Mouse (Mus musculus) MEL (cell line): ENCODE results near the gene Lemd1. TPM values are rescaled to one million over a fixed set of nuclear protein-coding genes. Genes with fewer than 3 reads are reported as not detected.

Source experiments
- DNase-seq: peaks from one replicate; pipeline ENCODE4 v3.0.0; 2011; ENCODE audit warnings: low read depth, low spot score
- H3K27ac ChIP-seq: 2 replicates; pipeline ENCODE4 v1.5.1; 2012; ENCODE audit warnings: low read depth, mild to moderate bottlenecking, control low read depth, low read length, moderate library complexity; ENCODE audit not compliant: control insufficient read depth
- H3K27me3 ChIP-seq, 2 experiments: fragments of 150-350 bp in 1 of 2; sonication (generic) in 1 of 2; 2 replicates each; pipeline ENCODE4 v1.6.1; 2012; ENCODE audit warnings: low read length in 2 of 2, mild to moderate bottlenecking in 2 of 2, improper control_type of control experiment in 1 of 2, moderate library complexity in 1 of 2; ENCODE audit not compliant: insufficient read depth in 2 of 2, control insufficient read depth in 1 of 2
- H3K36me3 ChIP-seq, 2 experiments: 2 replicates each; pipeline ENCODE4 v1.6.1; 2012 to 2014; ENCODE audit warnings: low read length in 2 of 2, improper control_type of control experiment in 1 of 2, inconsistent platforms in 1 of 2, mild to moderate bottlenecking in 1 of 2; ENCODE audit not compliant: insufficient read depth in 2 of 2, control insufficient read depth in 1 of 2
- H3K4me1 ChIP-seq, 2 experiments: fragments of 150-350 bp in 1 of 2; sonication (generic) in 1 of 2; 2 replicates each; pipeline ENCODE4 v1.6.1; 2012; ENCODE audit warnings: low read length in 2 of 2, improper control_type of control experiment in 1 of 2, mild to moderate bottlenecking in 1 of 2; ENCODE audit not compliant: insufficient read depth in 2 of 2, control insufficient read depth in 1 of 2
- H3K4me3 ChIP-seq, 2 experiments: fragments of 150-350 bp in 1 of 2; sonication (generic) in 1 of 2; 2 replicates each; pipeline ENCODE4 v1.5.1; 2012; ENCODE audit warnings: low read depth in 2 of 2, low read length in 2 of 2, mild to moderate bottlenecking in 2 of 2, moderate library complexity in 2 of 2, control low read depth in 1 of 2, improper control_type of control experiment in 1 of 2; ENCODE audit not compliant: control insufficient read depth in 1 of 2, insufficient read depth in 1 of 2
- H3K79me2 ChIP-seq: 2 replicates; pipeline ENCODE4 v1.6.1; 2012; ENCODE audit warnings: mild to moderate bottlenecking, low read length, moderate library complexity; ENCODE audit not compliant: control insufficient read depth, poor library complexity, insufficient read depth
- H3K9ac ChIP-seq: 2 replicates; pipeline ENCODE4 v1.6.1; 2012; ENCODE audit warnings: low read depth, mild to moderate bottlenecking, control low read depth, low read length, moderate library complexity; ENCODE audit not compliant: control insufficient read depth, poor library complexity, severe bottlenecking
- H3K9me3 ChIP-seq: fragments of 150-350 bp; sonication (generic); replicated peaks from 2 replicates; pipeline ENCODE4 v1.6.1; 2012; ENCODE audit warnings: mild to moderate bottlenecking, low read length, improper control_type of control experiment, moderate library complexity; ENCODE audit not compliant: insufficient read depth
- CHD1 ChIP-seq: IDR thresholded peaks from 2 replicates; pipeline ENCODE4 v1.6.1; 2012; ENCODE audit warnings: low read depth, mild to moderate bottlenecking, inconsistent platforms, low read length, improper control_type of control experiment
- CHD2 ChIP-seq: IDR thresholded peaks from 2 replicates; pipeline ENCODE4 v1.6.1; 2011; ENCODE audit warnings: low read length, improper control_type of control experiment
- CTCF ChIP-seq, 3 experiments: IDR thresholded peaks in 2 of 3; conservative IDR thresholded peaks in 1 of 3; 2 replicates each; pipeline ENCODE4 v1.5.1; 2011 to 2012; ENCODE audit warnings: low read length in 3 of 3, low read depth in 2 of 3, mild to moderate bottlenecking in 2 of 3, improper control_type of control experiment in 1 of 3, inconsistent platforms in 1 of 3, mixed read lengths in 1 of 3, moderate library complexity in 1 of 3; ENCODE audit not compliant: control insufficient read depth in 1 of 3, insufficient read depth in 1 of 3, poor library complexity in 1 of 3, severe bottlenecking in 1 of 3
- E2F4 ChIP-seq: IDR thresholded peaks from 2 replicates; pipeline ENCODE4 v1.6.1; 2011; ENCODE audit warnings: low read depth, low read length, improper control_type of control experiment, borderline replicate concordance
- ELF1 ChIP-seq: IDR thresholded peaks from 2 replicates; pipeline ENCODE4 v1.6.1; 2014; ENCODE audit warnings: low read depth, mild to moderate bottlenecking, inconsistent platforms, low read length, improper control_type of control experiment, moderate library complexity
- GABPA ChIP-seq: IDR thresholded peaks from 2 replicates; pipeline ENCODE4 v1.6.1; 2012; ENCODE audit warnings: low read depth, mild to moderate bottlenecking, inconsistent platforms, low read length, improper control_type of control experiment, moderate library complexity
- GATA1 ChIP-seq: IDR thresholded peaks from 2 replicates; pipeline ENCODE4 v1.6.1; 2011; ENCODE audit warnings: low read depth, low read length, improper control_type of control experiment
- HCFC1 ChIP-seq: IDR thresholded peaks from 2 replicates; pipeline ENCODE4 v1.6.1; 2012; ENCODE audit warnings: low read depth, mild to moderate bottlenecking, inconsistent platforms, low read length, improper control_type of control experiment, moderate library complexity
- JUND ChIP-seq: IDR thresholded peaks from 2 replicates; pipeline ENCODE4 v1.6.1; 2011; ENCODE audit warnings: low read depth, mild to moderate bottlenecking, improper control_type of control experiment, low read length
- KAT2A ChIP-seq: conservative IDR thresholded peaks from 2 replicates; pipeline ENCODE4 v1.6.1; 2012; ENCODE audit warnings: low read depth, low read length, improper control_type of control experiment, inconsistent platforms
- MAFK ChIP-seq: IDR thresholded peaks from 2 replicates; pipeline ENCODE4 v1.6.1; 2011; ENCODE audit warnings: low read depth, mild to moderate bottlenecking, low read length, improper control_type of control experiment, borderline replicate concordance
- MAX ChIP-seq: IDR thresholded peaks from 2 replicates; pipeline ENCODE4 v1.6.1; 2011; ENCODE audit warnings: low read length, improper control_type of control experiment
- MAZ ChIP-seq: IDR thresholded peaks from 2 replicates; pipeline ENCODE4 v1.6.1; 2012; ENCODE audit warnings: low read depth, mild to moderate bottlenecking, inconsistent platforms, low read length, improper control_type of control experiment
- MEF2A ChIP-seq: IDR thresholded peaks from 2 replicates; pipeline ENCODE4 v1.6.1; 2014; ENCODE audit warnings: low read depth, mild to moderate bottlenecking, inconsistent platforms, low read length, improper control_type of control experiment; ENCODE audit not compliant: poor library complexity, insufficient replicate concordance, severe bottlenecking; ENCODE audit errors: extremely low read depth
- MXI1 ChIP-seq: IDR thresholded peaks from 2 replicates; pipeline ENCODE4 v1.6.1; 2011; ENCODE audit warnings: mild to moderate bottlenecking, low read depth, low read length, improper control_type of control experiment
- MYB ChIP-seq: IDR thresholded peaks from 2 replicates; pipeline ENCODE4 v1.6.1; 2011; ENCODE audit warnings: mild to moderate bottlenecking, low read depth, low read length, improper control_type of control experiment
- MYC ChIP-seq: IDR thresholded peaks from 2 replicates; pipeline ENCODE4 v1.6.1; 2011; ENCODE audit warnings: low read depth, mild to moderate bottlenecking, low read length, improper control_type of control experiment, moderate library complexity
- NRF1 ChIP-seq: IDR thresholded peaks from 2 replicates; pipeline ENCODE4 v1.6.1; 2014; ENCODE audit warnings: low read depth, mild to moderate bottlenecking, inconsistent platforms, low read length, improper control_type of control experiment, moderate library complexity; ENCODE audit not compliant: poor library complexity, insufficient read depth, severe bottlenecking
- POLR2A ChIP-seq, 2 experiments: IDR thresholded peaks; 2 replicates each; pipeline ENCODE4 v1.6.1; 2011 to 2012; ENCODE audit warnings: low read length in 2 of 2, mild to moderate bottlenecking in 2 of 2, control low read depth in 1 of 2, improper control_type of control experiment in 1 of 2, low read depth in 1 of 2, moderate library complexity in 1 of 2; ENCODE audit not compliant: control insufficient read depth in 1 of 2, insufficient read depth in 1 of 2, poor library complexity in 1 of 2
- POLR2AphosphoS2 ChIP-seq: IDR thresholded peaks from 2 replicates; pipeline ENCODE4 v1.6.1; 2011; ENCODE audit warnings: low read length, improper control_type of control experiment
- POLR2AphosphoS5 ChIP-seq: IDR thresholded peaks from 2 replicates; pipeline ENCODE4 v1.6.1; 2012; ENCODE audit warnings: low read depth, borderline replicate concordance, mild to moderate bottlenecking, inconsistent platforms, low read length, moderate library complexity, mixed read lengths
- RAD21 ChIP-seq: IDR thresholded peaks from 2 replicates; pipeline ENCODE4 v1.6.1; 2011; ENCODE audit warnings: mild to moderate bottlenecking, low read depth, low read length, improper control_type of control experiment
- RCOR1 ChIP-seq: IDR thresholded peaks from 2 replicates; pipeline ENCODE4 v1.6.1; 2012; ENCODE audit warnings: low read depth, mild to moderate bottlenecking, inconsistent platforms, low read length, improper control_type of control experiment
- SIN3A ChIP-seq: IDR thresholded peaks from 2 replicates; pipeline ENCODE4 v1.6.1; 2012; ENCODE audit warnings: low read length, improper control_type of control experiment, inconsistent platforms
- SMC3 ChIP-seq: IDR thresholded peaks from 2 replicates; pipeline ENCODE4 v1.6.1; 2011; ENCODE audit warnings: low read depth, low read length, improper control_type of control experiment
- TAL1 ChIP-seq: IDR thresholded peaks from 2 replicates; pipeline ENCODE4 v1.6.1; 2012; ENCODE audit warnings: mild to moderate bottlenecking, inconsistent platforms, low read length, moderate library complexity, mixed read lengths
- TBP ChIP-seq: IDR thresholded peaks from 2 replicates; pipeline ENCODE4 v1.8.0; 2011; ENCODE audit warnings: low read depth, low read length, improper control_type of control experiment
- TCF12 ChIP-seq: IDR thresholded peaks from 2 replicates; pipeline ENCODE4 v1.6.1; 2014; ENCODE audit warnings: low read depth, mild to moderate bottlenecking, inconsistent platforms, low read length, improper control_type of control experiment, moderate library complexity
- UBTF ChIP-seq: IDR thresholded peaks from 2 replicates; pipeline ENCODE4 v1.6.1; 2012; ENCODE audit warnings: low read depth, mild to moderate bottlenecking, inconsistent platforms, low read length, improper control_type of control experiment, moderate library complexity, borderline replicate concordance; ENCODE audit not compliant: insufficient read depth
- USF1 ChIP-seq: IDR thresholded peaks from 2 replicates; pipeline ENCODE4 v1.6.1; 2014; ENCODE audit warnings: low read depth, mild to moderate bottlenecking, inconsistent platforms, low read length, improper control_type of control experiment, moderate library complexity
- USF2 ChIP-seq, 2 experiments: IDR thresholded peaks; 2 replicates each; pipeline ENCODE4 v1.6.1; 2011 to 2012; ENCODE audit warnings: improper control_type of control experiment in 2 of 2, low read length in 2 of 2, borderline replicate concordance in 1 of 2, inconsistent platforms in 1 of 2, low read depth in 1 of 2, mild to moderate bottlenecking in 1 of 2; ENCODE audit not compliant: insufficient read depth in 1 of 2
- ZC3H11A ChIP-seq: IDR thresholded peaks from 2 replicates; pipeline ENCODE4 v1.6.1; 2012; ENCODE audit warnings: low read depth, mild to moderate bottlenecking, inconsistent platforms, low read length, improper control_type of control experiment
- ZKSCAN1 ChIP-seq: IDR thresholded peaks from 2 replicates; pipeline ENCODE4 v1.6.1; 2012; ENCODE audit warnings: low read depth, mild to moderate bottlenecking, inconsistent platforms, low read length, improper control_type of control experiment, moderate library complexity
- ZMIZ1 ChIP-seq: IDR thresholded peaks from 2 replicates; pipeline ENCODE4 v1.6.1; 2012; ENCODE audit warnings: low read depth, mild to moderate bottlenecking, inconsistent platforms, low read length, improper control_type of control experiment, moderate library complexity
- polyA plus RNA-seq, 2 experiments: library from polyadenylated mRNA; stranded (reverse) in 1 of 2; unstranded in 1 of 2; fragments of >175 nt in 1 of 2; fragments of >200 nt in 1 of 2; gene quantifications; 2 replicates each; pipeline versions ENCODE4 v1.2.1 to v1.2.4; 2012; ENCODE audit warnings: low replicate concordance in 2 of 2, low read depth in 1 of 2; ENCODE audit not compliant: insufficient read length in 2 of 2, insufficient read depth in 1 of 2, missing spikeins in 1 of 2
- total RNA-seq: library from RNA; depleted of rRNA; stranded (reverse); fragments of 300-350 nt; gene quantifications from 2 replicates; pipeline ENCODE4 v1.2.3, GENCODE M21; 2012

Gene Lemd1
- total and polyA plus RNA-seq, 3 experiments: not detected

- peak; percentile 76 for DNase-seq
- H3K9me3 ChIP-seq: no peaks in the 10 kb centered on the region
Measured at GRCm38 (mm10) chr1:132210922-132211321, 19.7 kb downstream of the Lemd1 start.

GRCm38 (mm10) chr1:132211672-132212071, 20.4 kb downstream of the Lemd1 start:
- Histone ChIP-seq H3K27me3 (peaks cover 7 to 12% of the 10 kb centered on the region in 2 experiments), H3K9ac (no peak overlapping the region), H3K9me3 (no peaks in the 10 kb centered on the region), H3K79me2 (no peaks in the 10 kb centered on the region), H3K27ac (no peak overlapping the region), H3K4me3 (no peak overlapping the region), H3K4me1 (no peaks in the 10 kb centered on the region), H3K36me3 (no peaks in the 10 kb centered on the region)
- no peak for DNase-seq
- TF ChIP-seq JUND (no peak), GATA1 (no peak), MXI1 (no peak), RAD21 (no peak), TBP (no peak), TAL1 (no peak), ZKSCAN1 (no peak), HCFC1 (no peak), MYC (no peak), TCF12 (no peak), ZMIZ1 (no peak), POLR2AphosphoS5 (no peak), NRF1 (no peak), CHD1 (no peak), POLR2AphosphoS2 (no peak), CHD2 (no peak), ELF1 (no peak), SIN3A (no peak), E2F4 (no peak), KAT2A (no peak)

More at GRCm38 (mm10) chr1:132210922-132211321, 19.7 kb downstream of the Lemd1 start:
- peaks cover 13 to 16% of the 10 kb centered on the region in 2 experiments for H3K27me3 ChIP-seq
- H3K9ac ChIP-seq: no peak overlapping the region
- no peak overlapping the region for H3K4me3 ChIP-seq
- H3K4me1 ChIP-seq: no peaks in the 10 kb centered on the region
- H3K79me2 ChIP-seq: no peaks in the 10 kb centered on the region
- no peaks in the 10 kb centered on the region for H3K36me3 ChIP-seq
- no peak overlapping the region for H3K27ac ChIP-seq
- TF ChIP-seq TCF12: no peak
- no peak for TF ChIP-seq ELF1
- no peak for TF ChIP-seq MAFK
- no peak for TF ChIP-seq RCOR1
- no peak for TF ChIP-seq MAZ
- no peak for TF ChIP-seq KAT2A
- no peak for TF ChIP-seq GABPA
- no peak for TF ChIP-seq TAL1
- TF ChIP-seq USF2 (IDR thresholded peaks at IDR 0.05; ENCODE audit: borderline replicate concordance in 1 of 2, insufficient read depth in 1 of 2, low read depth in 1 of 2, low read length in 2 of 2): no peak
- TF ChIP-seq CTCF (IDR thresholded peaks at IDR 0.05 in 2 of 3, conservative IDR thresholded peaks at IDR 0.05 in 1 of 3; ENCODE audit: control insufficient read depth in 1 of 3, insufficient read depth in 1 of 3, low read depth in 2 of 3, low read length in 3 of 3, poor library complexity in 1 of 3, severe bottlenecking in 1 of 3): peak; percentile 75 to 80 (median 77)
- no peak for TF ChIP-seq HCFC1
- no peak for TF ChIP-seq UBTF
- no peak for TF ChIP-seq MYC
- peak; percentile 50 for TF ChIP-seq ZC3H11A
- TF ChIP-seq TBP: no peak
- TF ChIP-seq E2F4: no peak
- no peak for TF ChIP-seq ZKSCAN1
- TF ChIP-seq USF1: no peak
- TF ChIP-seq MEF2A: no peak
- TF ChIP-seq RAD21: peak; percentile 63
- no peak for TF ChIP-seq JUND
- TF ChIP-seq NRF1: no peak
- TF ChIP-seq MAX: no peak
- TF ChIP-seq MYB: no peak
- no peak for TF ChIP-seq SIN3A
- TF ChIP-seq POLR2A (IDR thresholded peaks at IDR 0.05; ENCODE audit: control insufficient read depth in 1 of 2, insufficient read depth in 1 of 2, low read depth in 1 of 2, low read length in 2 of 2, poor library complexity in 1 of 2): no peak
- TF ChIP-seq SMC3: peak; percentile 74
